Mouse (Mus musculus) CH12.LX (cell line): ENCODE measurements at regions not wholly inside any gene's neighbourhood (a gene's known extent, or its start where the extent isn't known, plus 50 kb on each side); places are given as distances from the start of the nearest gene placed in this dataset.

Experiments used
- DNase-seq: peaks from one replicate; pipeline ENCODE4 v3.0.0-alpha.2; 2013; ENCODE audit errors: extremely low read depth
- H3K27ac ChIP-seq: 2 replicates; pipeline ENCODE4 v1.5.1; 2012; ENCODE audit warnings: low read depth, mild to moderate bottlenecking, control low read depth, moderate library complexity; ENCODE audit not compliant: insufficient read depth
- H3K27me3 ChIP-seq: replicated peaks from 2 replicates; pipeline ENCODE3; 2012; ENCODE audit warnings: inconsistent platforms
- H3K36me3 ChIP-seq, 2 experiments: replicated peaks in 1 of 2; 2 replicates each; pipeline versions ENCODE3 to v1.6.1; 2012; ENCODE audit warnings: inconsistent platforms in 1 of 2, low read length in 1 of 2, mild to moderate bottlenecking in 1 of 2, mixed read lengths in 1 of 2, moderate library complexity in 1 of 2; ENCODE audit not compliant: control insufficient read depth in 1 of 2, insufficient read depth in 1 of 2
- H3K4me1 ChIP-seq, 2 experiments: 2 replicates each; pipeline ENCODE4 v1.6.1; 2012; ENCODE audit warnings: inconsistent platforms in 1 of 2, moderate library complexity in 1 of 2; ENCODE audit not compliant: insufficient read depth in 2 of 2, control insufficient read depth in 1 of 2
- H3K4me2 ChIP-seq: 2 replicates; pipeline ENCODE4 v1.6.1; 2012; ENCODE audit warnings: low read depth, mild to moderate bottlenecking, control low read depth; ENCODE audit not compliant: poor library complexity, insufficient read depth, severe bottlenecking
- H3K4me3 ChIP-seq, 3 experiments: fragments of 150-350 bp in 1 of 3; sonication (generic) in 1 of 3; replicated peaks in 1 of 3; 2 replicates each; pipeline versions ENCODE3 to v1.5.1; 2011 to 2012; ENCODE audit warnings: low read depth in 2 of 3, low read length in 2 of 3, mild to moderate bottlenecking in 2 of 3, moderate library complexity in 2 of 3, control low read depth in 1 of 3, improper control_type of control experiment in 1 of 3, inconsistent platforms in 1 of 3, mixed read lengths in 1 of 3; ENCODE audit not compliant: poor library complexity in 1 of 3
- H3K79me2 ChIP-seq: replicated peaks from 2 replicates; pipeline ENCODE4 v1.6.1; 2012; ENCODE audit warnings: mild to moderate bottlenecking, moderate library complexity; ENCODE audit not compliant: control insufficient read depth, poor library complexity, insufficient read depth, severe bottlenecking; ENCODE audit errors: extremely low read depth
- H3K9ac ChIP-seq: 2 replicates; pipeline ENCODE4 v1.6.1; 2012; ENCODE audit warnings: low read depth, mild to moderate bottlenecking, control low read depth, moderate library complexity; ENCODE audit not compliant: insufficient read depth
- H3K9me3 ChIP-seq: replicated peaks from 2 replicates; pipeline ENCODE3; 2012; ENCODE audit warnings: low read length, inconsistent platforms, mixed read lengths
- BHLHE40 ChIP-seq: IDR thresholded peaks from 2 replicates; pipeline ENCODE4 v1.6.1; 2011; ENCODE audit warnings: mild to moderate bottlenecking, low read depth, low read length, improper control_type of control experiment
- CHD1 ChIP-seq: IDR thresholded peaks from 2 replicates; pipeline ENCODE4 v1.6.1; 2012; ENCODE audit warnings: low read depth, low read length, improper control_type of control experiment, inconsistent platforms
- CHD2 ChIP-seq: IDR thresholded peaks from 2 replicates; pipeline ENCODE4 v1.6.1; 2011; ENCODE audit warnings: low read length, improper control_type of control experiment
- CTCF ChIP-seq, 2 experiments: IDR thresholded peaks in 1 of 2; conservative IDR thresholded peaks in 1 of 2; 2 replicates each; pipeline ENCODE4 v1.5.1; 2011 to 2012; ENCODE audit warnings: low read depth in 2 of 2, low read length in 2 of 2, improper control_type of control experiment in 1 of 2, inconsistent platforms in 1 of 2, mild to moderate bottlenecking in 1 of 2, moderate library complexity in 1 of 2
- EP300 ChIP-seq: IDR thresholded peaks from 2 replicates; pipeline ENCODE4 v1.6.1; 2011; ENCODE audit warnings: low read length, improper control_type of control experiment
- GABPA ChIP-seq: IDR thresholded peaks from 2 replicates; pipeline ENCODE4 v1.6.1; 2012; ENCODE audit warnings: low read depth, low read length, improper control_type of control experiment, inconsistent platforms; ENCODE audit not compliant: insufficient replicate concordance
- HCFC1 ChIP-seq: IDR thresholded peaks from 2 replicates; pipeline ENCODE4 v1.6.1; 2012; ENCODE audit warnings: low read depth, mild to moderate bottlenecking, inconsistent platforms, low read length, improper control_type of control experiment
- IRF4 ChIP-seq: IDR thresholded peaks from 2 replicates; pipeline ENCODE4 v1.6.1; 2014; ENCODE audit warnings: low read depth, mild to moderate bottlenecking, inconsistent platforms, low read length, improper control_type of control experiment
- JUN ChIP-seq: IDR thresholded peaks from 2 replicates; pipeline ENCODE4 v1.6.1; 2011; ENCODE audit warnings: low read depth, mild to moderate bottlenecking, low read length, improper control_type of control experiment, moderate library complexity; ENCODE audit not compliant: insufficient read depth
- JUND ChIP-seq: conservative IDR thresholded peaks from 2 replicates; pipeline ENCODE4 v1.6.1; 2011; ENCODE audit warnings: low read depth, low read length, improper control_type of control experiment
- KAT2A ChIP-seq: IDR thresholded peaks from 2 replicates; pipeline ENCODE4 v1.6.1; 2012; ENCODE audit warnings: low read length, improper control_type of control experiment, inconsistent platforms; ENCODE audit not compliant: insufficient replicate concordance
- MAFK ChIP-seq: IDR thresholded peaks from 2 replicates; pipeline ENCODE4 v1.6.1; 2011; ENCODE audit warnings: low read length, improper control_type of control experiment; ENCODE audit not compliant: insufficient replicate concordance
- MAX ChIP-seq: IDR thresholded peaks from 2 replicates; pipeline ENCODE4 v1.6.1; 2011; ENCODE audit warnings: low read length, improper control_type of control experiment
- MYC ChIP-seq: IDR thresholded peaks from 2 replicates; pipeline ENCODE4 v1.6.1; 2011; ENCODE audit warnings: low read depth, mild to moderate bottlenecking, improper control_type of control experiment, low read length
- NELFE ChIP-seq: IDR thresholded peaks from 2 replicates; pipeline ENCODE4 v1.6.1; 2011; ENCODE audit warnings: low read depth, low read length, improper control_type of control experiment
- NRF1 ChIP-seq: IDR thresholded peaks from 2 replicates; pipeline ENCODE4 v1.6.1; 2014; ENCODE audit warnings: low read depth, mild to moderate bottlenecking, inconsistent platforms, low read length, improper control_type of control experiment, moderate library complexity
- PAX5 ChIP-seq: IDR thresholded peaks from 2 replicates; pipeline ENCODE4 v1.6.1; 2012; ENCODE audit warnings: low read length, inconsistent platforms, mixed read lengths
- POLR2A ChIP-seq: IDR thresholded peaks from 2 replicates; pipeline ENCODE4 v1.6.1; 2011; ENCODE audit warnings: low read depth, mild to moderate bottlenecking, improper control_type of control experiment, low read length
- POLR2AphosphoS2 ChIP-seq: IDR thresholded peaks from 2 replicates; pipeline ENCODE4 v1.6.1; 2011; ENCODE audit warnings: low read depth, low read length, improper control_type of control experiment
- SIN3A ChIP-seq: IDR thresholded peaks from 2 replicates; pipeline ENCODE4 v1.6.1; 2012; ENCODE audit warnings: low read length, improper control_type of control experiment, inconsistent platforms
- TBP ChIP-seq: conservative IDR thresholded peaks from 2 replicates; pipeline ENCODE4 v1.6.1; 2011; ENCODE audit warnings: low read depth, low read length, improper control_type of control experiment
- UBTF ChIP-seq: IDR thresholded peaks from 2 replicates; pipeline ENCODE4 v1.6.1; 2012; ENCODE audit warnings: low read depth, mild to moderate bottlenecking, inconsistent platforms, low read length, improper control_type of control experiment, moderate library complexity
- USF1 ChIP-seq: IDR thresholded peaks from 2 replicates; pipeline ENCODE4 v1.6.1; 2014; ENCODE audit warnings: low read depth, mild to moderate bottlenecking, inconsistent platforms, low read length, improper control_type of control experiment
- ZC3H11A ChIP-seq: IDR thresholded peaks from 2 replicates; pipeline ENCODE4 v1.6.1; 2012; ENCODE audit warnings: low read depth, mild to moderate bottlenecking, inconsistent platforms, low read length, improper control_type of control experiment
- ZKSCAN1 ChIP-seq: IDR thresholded peaks from 2 replicates; pipeline ENCODE4 v1.6.1; 2012; ENCODE audit warnings: low read depth, inconsistent platforms, low read length, improper control_type of control experiment, borderline replicate concordance
- ZNF384 ChIP-seq: IDR thresholded peaks from 2 replicates; pipeline ENCODE4 v1.6.1; 2012; ENCODE audit warnings: low read depth, low read length, improper control_type of control experiment, inconsistent platforms
- dilution Hi-C: fragments of 300-500 bp; cut with MboI; formaldehyde crosslinking; loops from 2 replicates; pipeline ENCODE4 v1.14.3; 2020; ENCODE audit warnings: low sequenced_read_pairs; ENCODE audit not compliant: extremely low pct_unique_long_range_greater_than_20kb, extremely low pct_ligation_motif_present
- in situ Hi-C: fragments of 300-500 bp; cut with MboI; formaldehyde crosslinking; loops from 3 replicates; pipeline ENCODE4 v1.14.3; 2019; ENCODE audit warnings: low sequenced_read_pairs, low pct_ligation_motif_present, low pct_unique_long_range_greater_than_20kb, mixed read lengths

DNA sequence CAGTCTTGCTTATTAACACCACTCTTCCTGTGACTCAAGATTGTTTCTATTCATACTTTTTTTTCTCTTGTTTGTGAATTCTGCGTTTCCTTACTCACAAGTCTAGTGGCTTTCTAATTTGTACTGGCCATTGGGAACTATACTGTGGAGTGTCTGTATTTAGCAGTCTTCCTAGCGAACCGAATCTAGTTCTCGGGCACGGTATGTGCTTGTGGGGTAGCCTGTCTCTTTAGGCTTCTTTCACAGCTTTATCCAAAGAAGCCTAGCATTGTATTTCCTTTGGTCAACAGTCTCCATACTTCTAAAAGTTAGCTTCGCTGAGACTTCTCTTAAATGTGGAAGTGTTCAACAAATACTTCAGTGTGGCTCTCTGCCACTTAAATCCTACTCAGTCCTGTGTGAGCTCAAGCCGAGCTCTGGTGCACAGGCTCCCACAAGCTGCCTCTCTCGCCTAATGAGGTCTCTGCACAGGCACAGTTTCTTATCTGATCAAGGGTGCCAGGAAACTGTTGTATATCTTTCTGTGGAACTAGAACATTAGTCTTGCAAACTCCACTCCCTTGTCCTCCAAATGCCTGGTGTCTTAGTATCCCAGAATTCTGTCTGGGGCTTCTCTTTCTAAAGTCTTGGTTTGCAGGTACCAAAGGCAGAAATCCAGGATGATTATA is 171.9 kb upstream of the Slco3a1 start:
- Histone ChIP-seq H3K27ac (no peak overlapping the region), H3K4me1 (no peaks in the 10 kb centered on the region), H3K4me3 (no peak overlapping the region), H3K4me2 (no peak overlapping the region), H3K9me3 (no peaks in the 10 kb centered on the region), H3K27me3 (peaks cover 4% of the 10 kb centered on the region), H3K36me3 (no peaks in the 10 kb centered on the region), H3K79me2 (no peaks in the 10 kb centered on the region), H3K9ac (no peak overlapping the region)
- TF ChIP-seq CHD2 (no peak), POLR2A (no peak), CHD1 (no peak), NRF1 (no peak), NELFE (no peak), JUN (no peak), USF1 (no peak), PAX5 (no peak), UBTF (no peak), HCFC1 (no peak), ZKSCAN1 (no peak), IRF4 (no peak), KAT2A (no peak), BHLHE40 (no peak), ZNF384 (no peak)
- dilution Hi-C loops, result no loop called here
- in situ Hi-C loops, result no loop called here
- no peak for DNase-seq

- no peaks in the 10 kb centered on the region for H3K79me2 ChIP-seq
- no peak overlapping the region for H3K27ac ChIP-seq
- dilution Hi-C loops (no loop called here), in situ Hi-C loops (no loop called here)
- H3K9me3 ChIP-seq, result no peaks in the 10 kb centered on the region
- no peak overlapping the region for H3K4me2 ChIP-seq
- H3K27me3 ChIP-seq, result peaks cover 5% of the 10 kb centered on the region
- no peak overlapping the region for H3K4me3 ChIP-seq
- no peaks in the 10 kb centered on the region for H3K4me1 ChIP-seq
- TF ChIP-seq MAFK (no peak), NELFE (no peak), JUND (no peak), GABPA (no peak), SIN3A (no peak), MYC (no peak), ZC3H11A (no peak), ZKSCAN1 (no peak), MAX (no peak), HCFC1 (no peak), IRF4 (no peak), CHD2 (no peak), CTCF (conservative IDR thresholded peaks at IDR 0.05 in 1 of 2, IDR thresholded peaks at IDR 0.05 in 1 of 2; ENCODE audit: low read depth in 2 of 2, low read length in 2 of 2) (no peak), EP300 (no peak), POLR2AphosphoS2 (no peak), UBTF (no peak), CHD1 (no peak), ZNF384 (no peak), TBP (no peak), POLR2A (no peak)
- DNase-seq, result no peak
- H3K36me3 ChIP-seq, result no peaks in the 10 kb centered on the region
- no peak overlapping the region for H3K9ac ChIP-seq
Observed at GRCm38 (mm10) chr7:74719321-74719720, 164.7 kb upstream of the Slco3a1 start.
